Mouse (Mus musculus): ENCODE measurements at regions not wholly inside any gene's neighbourhood (a gene's known extent, or its start where the extent isn't known, plus 50 kb on each side); places are given as distances from the start of the nearest gene placed in this dataset.

DNA sequence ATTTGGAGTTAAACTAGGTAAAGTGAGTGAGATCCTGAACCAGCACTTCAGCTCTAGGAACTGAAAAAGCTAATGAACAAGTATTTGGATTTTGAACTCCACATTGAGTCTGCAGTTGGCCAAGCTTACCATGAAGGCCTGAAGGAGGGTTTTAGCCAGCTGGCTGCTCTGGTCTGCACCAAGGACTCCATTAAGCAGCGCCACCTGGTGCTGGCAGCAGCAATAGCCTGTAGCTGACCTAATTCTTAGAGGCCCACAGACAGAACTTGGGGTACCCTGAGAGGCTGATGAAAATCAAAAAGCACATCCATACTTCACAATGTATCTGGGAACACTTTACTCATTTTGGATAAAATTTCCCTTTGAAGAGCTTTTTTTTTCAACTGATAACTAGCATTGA, 683.2 kb upstream of the BB014433 start:
- peak; percentile 62 for TF ChIP-seq CTCF (IDR thresholded peaks at IDR 0.05; ENCODE audit: extremely low read depth, insufficient read depth, low read length)
- no peak for TF ChIP-seq POLR2A (IDR thresholded peaks at IDR 0.05; ENCODE audit: extremely low read depth, insufficient read depth, low read length)
